Mouse (Mus musculus) urinary bladder, postnatal 25 days (tissue): ENCODE results near the gene Fam53b.

Source experiments
- DNase-seq: peaks from one replicate; pipeline ENCODE4 v3.0.0; 2022; ENCODE audit warnings: low spot score

Gene Fam53b

GRCm38 (mm10) chr7:132765629-132766186 lies 48.0 kb downstream of the Fam53b start:
- no peak for DNase-seq

GRCm38 (mm10) chr7:132764896-132765491 lies 48.7 kb downstream of the Fam53b start:
- no peak for DNase-seq

GRCm38 (mm10) chr7:132764314-132764713 lies 49.4 kb downstream of the Fam53b start:
- no peak for DNase-seq

GRCm38 (mm10) chr7:132763911-132764310 lies 49.8 kb downstream of the Fam53b start:
- no peak for DNase-seq

GRCm38 (mm10) chr7:132763351-132763750 lies 50.3 kb downstream of the Fam53b start:
- no peak for DNase-seq

- DNase-seq, result no peak
These were observed 52.3 kb downstream of the Fam53b start for GRCm38 (mm10) chr7:132761409-132761808.

- DNase-seq, result no peak
These were observed 53.0 kb downstream of the Fam53b start for GRCm38 (mm10) chr7:132760589-132761180.

- no peak for DNase-seq
These were observed 53.8 kb downstream of the Fam53b start for GRCm38 (mm10) chr7:132759926-132760325.

GRCm38 (mm10) chr7:132759405-132759891 lies 54.2 kb downstream of the Fam53b start:
- no peak for DNase-seq

GRCm38 (mm10) chr7:132758875-132759274 lies 54.8 kb downstream of the Fam53b start:
- DNase-seq, result no peak

GRCm38 (mm10) chr7:132756325-132756724 lies 57.4 kb downstream of the Fam53b start:
- no peak for DNase-seq

GRCm38 (mm10) chr7:132754389-132754750 lies 59.3 kb downstream of the Fam53b start:
- DNase-seq, result no peak

GRCm38 (mm10) chr7:132753518-132754388 lies 59.9 kb downstream of the Fam53b start:
- DNase-seq, result no peak

GRCm38 (mm10) chr7:132751716-132752115 lies 62.0 kb downstream of the Fam53b start:
- no peak for DNase-seq

GRCm38 (mm10) chr7:132749504-132749903 lies 64.2 kb downstream of the Fam53b start:
- no peak for DNase-seq

GRCm38 (mm10) chr7:132748076-132748769 lies 65.5 kb downstream of the Fam53b start:
- no peak for DNase-seq

- no peak for DNase-seq
These were observed 66.6 kb downstream of the Fam53b start for GRCm38 (mm10) chr7:132747096-132747495.

- no peak for DNase-seq
These were observed 70.8 kb downstream of the Fam53b start for GRCm38 (mm10) chr7:132742912-132743311.

- DNase-seq, result no peak
These were observed 73.9 kb downstream of the Fam53b start for GRCm38 (mm10) chr7:132739829-132740228.

- no peak for DNase-seq
These were observed 74.8 kb downstream of the Fam53b start for GRCm38 (mm10) chr7:132738844-132739243.

GRCm38 (mm10) chr7:132736099-132736862 lies 77.4 kb downstream of the Fam53b start:
- DNase-seq, result peak; percentile 34
